Mouse (Mus musculus): ENCODE data around the gene Kng1.

GRCm38 (mm10) chr16:23124398-23124797 lies 66.7 kb downstream of the Kng1 start:
- TF ChIP-seq EP300 (IDR thresholded peaks at IDR 0.05; ENCODE audit: low read length) (no peak), MEF2A (IDR thresholded peaks at IDR 0.05; ENCODE audit: borderline replicate concordance, low read depth, low read length) (no peak), CTCF (conservative IDR thresholded peaks at IDR 0.05 in 1 of 2, IDR thresholded peaks at IDR 0.05 in 1 of 2; ENCODE audit: low read depth in 2 of 2, low read length in 2 of 2) (no peak), UBTF (IDR thresholded peaks at IDR 0.05; ENCODE audit: low read depth, low read length) (no peak), MAFK (IDR thresholded peaks at IDR 0.05; ENCODE audit: insufficient replicate concordance, low read length) (no peak), CHD2 (IDR thresholded peaks at IDR 0.05; ENCODE audit: low read length) (no peak), RAD21 (IDR thresholded peaks at IDR 0.05; ENCODE audit: low read depth, low read length) (no peak), RCOR1 (conservative IDR thresholded peaks at IDR 0.05; ENCODE audit: low read depth, low read length) (no peak), ZKSCAN1 (IDR thresholded peaks at IDR 0.05; ENCODE audit: borderline replicate concordance, low read depth, low read length) (no peak), SMC3 (IDR thresholded peaks at IDR 0.05; ENCODE audit: low read depth, low read length) (no peak), HCFC1 (IDR thresholded peaks at IDR 0.05; ENCODE audit: low read depth, low read length) (no peak), POLR2A (IDR thresholded peaks at IDR 0.05; ENCODE audit: low read depth, low read length) (no peak)

All from CH12.LX (cell line).